Mouse (Mus musculus) cerebellum, adult 11 months (tissue): ENCODE data around the gene Grifin.

Experiments
- DNase-seq: peaks from one replicate; pipeline ENCODE4 v3.0.0; 2022

Gene Grifin

DNA sequence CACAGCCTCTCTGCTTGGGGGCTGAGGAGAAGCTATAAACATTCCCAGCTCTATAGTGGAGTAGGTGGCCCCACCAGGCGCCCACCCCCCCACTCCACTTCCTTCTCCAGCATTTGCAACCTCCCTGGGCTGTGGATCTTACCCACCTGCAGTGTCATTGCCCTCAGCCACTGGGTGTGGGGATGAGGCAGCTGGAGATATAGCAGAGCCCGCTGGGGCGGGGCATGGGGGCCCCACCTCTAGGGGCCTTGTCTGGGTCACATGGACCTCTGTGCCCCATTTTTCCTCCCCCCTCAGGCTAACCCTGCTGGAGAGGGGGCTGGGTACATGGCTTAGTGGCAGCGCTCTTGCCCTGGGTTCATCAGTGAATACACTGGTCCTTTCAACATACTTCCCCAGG lies at the start of gene Grifin:
TSS of gene Grifin (minus strand) at position 176 of the 400 bp plus-strand sequence.
- no peak for DNase-seq

DNA sequence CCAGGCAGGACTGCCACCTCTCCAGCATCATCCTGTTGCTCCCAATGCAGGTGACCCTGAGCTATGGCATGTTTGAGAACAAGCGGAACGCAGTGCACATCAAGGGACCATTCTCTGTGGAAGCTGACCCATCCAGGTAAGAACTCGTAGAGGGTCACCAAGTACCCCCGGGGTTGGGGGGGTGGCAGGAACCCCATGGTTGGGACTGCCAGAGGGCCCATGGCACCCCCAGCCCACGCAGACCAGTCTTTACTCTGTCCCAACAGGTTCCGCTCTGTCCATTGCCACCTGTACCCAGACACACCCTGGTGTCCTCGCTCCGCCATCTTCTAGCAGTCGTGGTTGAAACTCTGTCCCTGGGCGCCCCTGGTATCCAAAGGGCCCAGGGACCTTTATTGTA lies 49.3 kb upstream of the Grifin start:
- DNase-seq, result no peak

DNA sequence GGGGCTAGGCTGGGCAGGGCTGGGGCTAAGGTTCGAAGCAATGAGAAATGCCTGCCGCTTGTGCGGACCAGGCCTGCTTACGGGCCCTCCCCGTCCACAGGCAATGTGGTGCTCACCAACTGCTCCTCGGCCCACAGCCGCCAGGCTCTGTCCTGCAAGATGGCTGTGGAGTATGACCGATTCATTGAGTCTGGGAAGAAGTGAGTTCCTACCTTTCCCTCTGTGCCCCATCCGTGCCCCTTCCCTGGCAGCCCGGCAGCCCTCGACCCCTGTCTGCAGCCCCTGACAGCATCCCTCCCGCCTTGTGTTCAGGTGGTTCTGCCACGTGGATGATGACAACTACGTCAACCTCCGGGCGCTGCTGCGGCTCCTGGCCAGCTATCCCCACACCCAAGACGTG lies 47.3 kb upstream of the Grifin start:
- no peak for DNase-seq

DNA sequence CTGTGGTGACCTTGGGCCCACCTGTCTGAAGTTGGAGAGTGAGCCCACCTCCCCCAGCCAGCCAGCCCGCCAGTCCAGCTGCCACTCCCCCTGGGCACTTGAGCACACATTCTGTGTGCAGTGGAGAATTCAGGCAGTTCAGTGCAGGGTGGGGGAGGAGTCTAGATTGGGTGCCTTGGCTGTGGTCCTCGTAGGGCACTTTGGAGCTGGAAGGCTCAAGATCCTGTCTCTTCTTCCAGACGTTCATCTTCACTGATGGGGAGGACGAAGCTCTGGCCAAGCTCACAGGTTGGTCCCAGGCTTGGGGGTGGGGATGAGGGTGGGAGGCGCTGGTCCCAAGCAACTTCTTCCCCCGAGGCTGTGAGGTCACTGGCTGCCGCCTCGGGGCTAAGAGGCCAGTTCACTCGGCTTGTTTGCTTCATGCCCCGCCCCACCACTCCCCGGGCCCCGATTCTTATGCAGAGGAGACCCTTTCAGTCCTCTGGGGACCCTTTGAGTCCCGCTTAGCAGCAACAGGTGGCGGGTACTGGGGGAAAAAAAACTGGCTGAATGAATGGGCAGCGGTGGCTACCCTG lies 46.8 kb upstream of the Grifin start:
- DNase-seq, result no peak

DNA sequence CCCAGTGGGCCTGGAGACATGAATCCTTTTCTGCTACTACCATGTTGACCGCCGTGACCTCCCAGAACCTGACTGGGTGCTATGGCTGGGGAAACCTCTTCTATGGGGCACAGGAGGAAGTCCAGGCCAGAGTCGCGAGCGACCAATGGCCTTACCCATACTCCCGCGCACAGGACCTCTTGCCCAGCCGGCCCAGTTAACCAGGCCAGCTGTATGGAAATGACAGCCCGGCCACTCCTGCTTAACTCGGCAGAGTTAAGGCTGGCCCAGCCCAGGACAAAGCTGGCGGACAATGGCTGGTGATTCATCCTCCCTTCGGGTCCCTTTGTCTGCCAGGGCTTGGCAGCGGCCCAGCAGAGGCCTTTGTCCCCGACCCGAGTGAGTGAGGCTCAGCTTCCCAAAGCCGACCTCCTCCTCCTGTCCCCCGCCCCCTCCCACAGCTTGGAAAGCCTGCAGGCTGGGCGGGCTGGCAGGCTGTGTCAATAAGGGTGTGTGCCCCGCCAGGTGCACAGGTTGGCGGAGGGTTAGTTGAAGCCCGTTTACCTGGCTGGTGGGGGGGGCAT lies 46.2 kb upstream of the Grifin start:
- peak; percentile 32 for DNase-seq

DNA sequence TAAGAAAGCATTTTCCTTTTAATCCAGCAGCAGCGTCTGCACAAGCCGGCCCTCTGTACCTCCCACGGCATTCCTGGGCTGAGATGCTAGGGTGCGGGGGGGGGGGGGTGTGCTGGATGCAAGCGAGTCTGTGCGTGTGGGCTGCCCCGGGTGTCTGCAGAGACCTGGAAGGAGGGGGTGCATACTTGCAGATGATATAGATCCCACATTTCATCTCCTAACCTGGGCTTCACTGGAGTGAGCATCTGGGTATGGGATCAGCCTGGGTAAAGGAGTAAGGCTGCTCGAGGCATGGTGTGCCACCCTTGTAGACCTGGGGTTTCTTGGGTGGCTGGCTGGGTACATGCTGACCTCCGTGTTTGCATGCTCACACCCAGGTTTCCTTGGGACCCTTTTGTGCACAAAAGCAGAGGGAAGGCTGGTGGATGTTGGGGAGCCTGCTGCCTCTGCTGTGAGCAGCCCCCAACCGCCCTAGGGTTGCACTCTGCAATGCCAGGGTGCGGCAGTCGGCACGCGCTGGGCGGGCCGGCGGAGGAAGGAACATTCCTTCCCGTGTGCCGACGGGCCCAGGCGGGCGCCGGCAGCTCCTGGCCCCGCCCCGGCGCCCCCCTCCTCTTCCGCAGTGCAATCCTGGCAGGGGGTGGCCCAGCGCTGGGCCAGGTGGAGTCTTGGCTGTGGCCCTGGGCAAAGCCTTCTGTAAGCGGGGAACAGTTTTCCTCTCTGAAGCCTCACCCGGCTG lies 45.6 kb upstream of the Grifin start:
- DNase-seq, result no peak

DNA sequence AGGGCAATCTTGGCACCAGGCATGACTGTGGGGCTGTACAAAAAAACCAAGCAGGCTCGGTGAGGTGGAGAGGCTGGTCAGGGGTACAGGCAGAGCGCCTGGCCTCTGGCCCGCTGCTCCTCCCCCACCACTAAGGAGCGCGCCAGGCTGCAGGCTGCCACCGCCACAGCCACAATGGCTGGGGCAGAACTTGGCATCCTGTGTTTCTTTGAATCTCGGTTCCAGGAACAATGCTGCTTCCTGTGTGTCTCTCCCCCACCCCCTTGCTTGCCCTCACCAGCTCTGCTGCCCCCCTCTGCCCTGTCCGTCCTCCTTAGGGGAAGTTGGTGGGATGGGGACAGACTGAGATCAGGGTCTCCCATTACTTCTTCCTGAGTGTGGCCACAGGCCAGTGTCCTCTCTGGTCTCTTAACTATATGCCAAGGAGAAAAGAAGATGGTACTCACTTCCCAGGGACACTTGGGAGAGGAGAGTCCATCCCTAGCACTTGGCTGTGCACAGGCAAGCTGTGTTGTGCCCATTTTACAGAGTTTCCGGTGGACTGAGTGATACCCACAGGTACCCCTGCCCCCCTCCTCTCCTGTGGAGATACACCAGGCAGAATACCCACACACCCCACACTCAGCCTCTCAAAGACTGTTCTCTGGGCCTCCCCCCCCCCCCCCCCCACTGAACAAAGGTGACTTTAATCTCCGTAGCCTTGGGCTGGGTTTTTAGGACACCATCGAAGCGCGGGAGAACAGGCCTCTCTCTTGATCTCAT lies 44.8 kb upstream of the Grifin start:
- no peak for DNase-seq

DNA sequence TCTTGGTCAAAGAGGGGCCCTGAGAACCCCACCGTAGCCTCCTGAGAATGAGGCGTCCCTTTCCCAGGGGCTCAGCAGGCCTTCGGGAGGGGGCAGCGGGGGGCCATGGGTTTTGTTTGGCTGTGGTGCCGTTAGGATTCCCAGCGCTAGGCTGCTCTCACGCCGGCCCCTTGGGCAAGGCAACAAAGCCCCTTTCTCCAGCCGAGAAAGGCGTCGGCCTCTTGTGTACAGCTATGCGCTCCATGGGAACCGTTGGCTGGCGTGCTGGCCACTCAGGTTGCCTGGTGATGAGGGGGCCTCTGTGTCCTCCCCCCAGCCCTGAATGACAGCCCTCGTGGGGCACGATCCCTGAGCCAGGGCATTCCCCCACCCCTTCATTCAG lies 43.8 kb upstream of the Grifin start:
- no peak for DNase-seq

DNA sequence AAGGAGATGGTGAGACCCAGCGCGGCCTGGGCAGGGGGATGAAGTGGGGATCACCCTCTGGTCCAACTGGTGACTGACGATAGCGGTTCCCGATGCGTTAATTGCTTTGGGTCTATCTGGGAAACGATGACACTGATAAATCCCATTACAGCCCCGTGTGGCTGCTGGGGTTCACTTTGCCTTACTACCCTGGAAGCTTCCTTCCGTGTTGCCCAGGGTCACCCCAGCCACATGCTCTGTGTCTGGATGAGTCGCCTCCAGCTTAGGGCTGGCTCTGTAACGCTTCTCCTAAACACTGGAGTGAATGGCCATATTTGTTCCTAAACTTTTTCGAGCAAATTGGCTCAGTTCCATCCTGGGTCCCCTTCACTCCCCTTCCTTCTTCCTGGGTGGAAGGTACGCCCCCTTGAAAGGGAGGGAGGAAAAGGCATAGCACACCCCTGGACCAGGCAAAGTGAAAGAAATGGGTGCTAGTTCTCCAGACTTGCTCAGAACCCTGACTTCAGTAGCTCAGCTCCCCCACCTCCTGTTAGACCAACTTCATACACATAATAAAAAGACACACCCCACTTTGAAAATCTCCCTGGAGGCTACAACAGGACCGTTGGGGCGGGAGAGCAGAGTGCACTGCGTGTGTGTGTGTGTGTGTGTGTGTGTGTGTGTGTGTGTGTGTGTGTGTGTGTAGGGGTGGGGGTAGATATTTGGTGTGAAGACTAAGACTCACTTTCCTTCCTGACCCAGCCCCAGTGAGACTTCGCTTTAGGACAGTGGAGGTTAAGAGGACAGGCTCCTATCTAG lies 43.2 kb upstream of the Grifin start:
- no peak for DNase-seq

DNA sequence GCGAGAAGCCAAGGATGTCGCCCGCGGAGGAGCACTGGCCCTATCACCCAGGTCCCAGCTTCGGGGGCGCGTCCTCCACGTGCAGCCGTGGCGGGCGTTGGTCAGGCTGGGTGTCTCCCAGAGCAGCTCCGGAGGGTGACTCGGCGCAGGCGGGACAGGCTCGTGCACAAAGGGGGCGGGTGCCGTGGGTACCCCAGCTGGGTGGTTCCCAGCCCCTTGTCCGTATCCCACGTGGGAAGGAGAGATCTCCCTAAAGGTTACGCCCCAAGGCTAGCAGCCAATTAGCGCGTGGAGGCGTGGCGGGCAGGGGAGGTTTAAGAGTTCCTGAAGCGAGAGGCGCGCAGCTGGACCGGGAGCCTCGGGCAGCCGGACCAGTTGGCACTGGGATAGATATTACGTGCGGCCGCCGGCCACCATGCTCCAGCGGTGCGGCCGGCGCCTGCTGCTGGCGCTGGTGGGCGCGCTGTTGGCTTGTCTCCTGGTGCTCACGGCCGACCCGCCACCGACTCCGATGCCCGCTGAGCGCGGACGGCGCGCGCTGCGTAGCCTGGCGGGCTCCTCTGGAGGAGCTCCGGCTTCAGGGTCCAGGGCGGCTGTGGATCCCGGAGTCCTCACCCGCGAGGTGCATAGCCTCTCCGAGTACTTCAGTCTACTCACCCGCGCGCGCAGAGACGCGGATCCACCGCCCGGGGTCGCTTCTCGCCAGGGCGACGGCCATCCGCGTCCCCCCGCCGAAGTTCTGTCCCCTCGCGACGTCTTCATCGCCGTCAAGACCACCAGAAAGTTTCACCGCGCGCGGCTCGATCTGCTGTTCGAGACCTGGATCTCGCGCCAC lies 42.3 kb upstream of the Grifin start, which contains the start of gene Lfng:
TSS of gene Lfng (plus strand) at position 320 of the 835 bp plus-strand sequence.
- peak; percentile 26 for DNase-seq

DNA sequence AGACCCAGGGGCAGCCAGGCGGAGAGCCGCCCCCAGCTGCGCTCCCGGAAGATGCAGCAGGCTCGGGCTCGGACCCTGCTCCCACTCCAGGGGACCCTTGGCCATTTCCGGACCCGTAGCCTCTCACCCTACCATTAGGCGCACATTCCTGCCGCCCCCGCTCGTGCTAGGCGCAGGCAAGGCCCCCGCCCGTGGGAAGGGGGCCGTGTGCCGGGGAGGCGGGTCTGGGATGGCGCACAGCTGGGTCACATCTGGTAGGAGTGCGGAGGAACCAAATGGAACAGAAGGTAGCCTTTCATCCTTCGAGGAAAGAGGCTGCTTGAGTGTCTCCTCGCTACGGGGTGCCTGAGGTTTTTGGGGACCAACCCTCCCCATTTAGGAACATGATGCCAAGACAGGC lies 41.5 kb upstream of the Grifin start:
- DNase-seq, result no peak

DNA sequence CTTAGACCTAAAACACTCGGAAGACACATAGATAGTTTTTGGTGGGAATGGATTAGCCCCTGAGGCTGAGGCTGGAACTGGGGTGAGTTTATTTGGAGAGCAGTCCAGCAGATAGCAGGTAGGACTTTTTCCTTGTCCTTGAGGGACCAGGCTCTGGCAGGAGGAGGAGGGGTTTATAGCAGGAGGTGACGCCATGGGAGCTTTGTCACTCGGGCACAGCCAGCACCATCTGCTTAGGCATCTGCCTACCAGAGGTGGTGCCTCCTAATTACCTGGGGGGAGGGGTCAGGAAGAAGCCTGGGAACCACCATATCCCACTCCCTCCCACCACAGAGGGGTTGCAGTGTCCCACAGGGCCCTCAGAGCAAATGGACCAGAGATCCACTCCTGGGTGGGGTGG lies 40.4 kb upstream of the Grifin start:
- DNase-seq, result no peak

DNA sequence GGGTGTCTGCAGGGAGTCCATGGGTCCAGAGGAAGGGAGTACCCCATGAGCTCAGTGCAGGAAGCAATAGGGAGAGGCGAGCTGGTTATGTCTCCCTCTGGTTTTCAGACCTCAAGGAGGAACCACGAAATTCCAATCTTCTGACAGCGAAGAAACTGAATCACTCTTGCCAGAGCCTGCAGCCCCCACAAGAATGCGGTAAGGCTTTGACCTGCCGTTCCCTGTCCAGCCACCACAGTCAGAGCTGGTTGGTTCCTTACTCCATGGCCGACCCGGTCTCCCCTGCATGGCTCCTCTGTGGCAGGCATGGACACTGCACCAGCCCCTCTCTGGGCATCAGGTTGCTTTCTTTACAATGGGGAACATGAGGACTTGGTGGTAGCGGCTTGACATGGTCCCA lies 39.5 kb upstream of the Grifin start:
- no peak for DNase-seq

DNA sequence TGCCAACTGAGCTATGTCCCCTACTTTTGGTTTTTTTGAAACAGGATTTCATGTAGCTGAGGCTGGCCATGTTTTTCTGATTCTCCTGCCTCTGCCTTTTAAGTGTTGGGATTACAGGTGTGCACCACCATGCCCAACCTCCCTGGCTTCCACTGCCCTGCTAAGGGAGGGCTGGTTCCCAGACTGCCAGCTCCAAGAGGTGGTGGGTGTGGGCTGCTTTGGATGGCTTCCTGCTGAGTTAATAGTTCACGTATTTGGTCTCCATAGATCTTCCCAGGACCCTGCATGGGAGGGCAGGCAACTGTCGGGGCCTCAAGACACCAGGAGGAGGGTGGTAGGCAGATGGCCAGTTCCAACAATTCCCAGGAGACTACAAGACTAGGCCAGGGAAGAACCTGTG lies 37.7 kb upstream of the Grifin start:
- DNase-seq, result no peak

DNA sequence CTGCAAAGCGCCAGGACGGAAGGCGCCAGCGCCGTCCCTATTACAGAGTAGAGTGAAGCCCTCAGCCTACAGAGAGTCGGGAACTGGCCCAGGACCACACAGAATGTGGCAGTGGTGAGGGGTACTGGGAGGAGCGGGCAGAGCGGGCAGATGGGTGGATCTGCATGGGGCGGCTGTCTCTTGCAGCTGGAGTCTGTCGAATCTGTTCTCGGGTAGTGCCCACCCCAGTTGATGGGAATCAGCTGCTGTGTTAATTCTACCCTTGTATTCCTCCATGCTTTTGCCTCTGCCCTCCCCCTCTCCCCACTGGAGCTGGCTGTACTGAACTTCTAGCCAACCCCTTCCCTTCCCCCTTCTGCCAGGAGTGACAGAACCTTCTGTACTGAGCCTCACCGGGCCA lies 36.8 kb upstream of the Grifin start:
- DNase-seq, result no peak

DNA sequence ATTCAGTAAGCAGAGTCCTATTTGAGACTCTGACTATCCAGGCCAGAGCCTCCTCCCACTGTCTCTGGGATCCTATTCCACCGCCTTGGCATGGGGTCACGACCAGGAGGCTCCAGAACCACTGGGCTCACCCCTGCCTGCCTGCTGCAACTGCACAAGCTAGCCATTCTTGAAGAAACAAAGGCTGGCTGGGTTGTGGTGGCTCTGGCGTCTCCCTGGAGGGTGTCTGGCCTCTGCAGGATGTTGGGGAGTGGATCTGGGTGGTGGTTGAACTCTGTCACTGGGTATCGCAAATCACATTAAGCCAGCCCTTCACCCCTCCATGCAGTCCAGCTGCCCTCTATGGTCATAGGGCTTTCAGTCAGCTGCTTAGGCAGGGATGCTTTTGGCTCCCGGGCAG lies 35.1 kb upstream of the Grifin start:
- no peak for DNase-seq

DNA sequence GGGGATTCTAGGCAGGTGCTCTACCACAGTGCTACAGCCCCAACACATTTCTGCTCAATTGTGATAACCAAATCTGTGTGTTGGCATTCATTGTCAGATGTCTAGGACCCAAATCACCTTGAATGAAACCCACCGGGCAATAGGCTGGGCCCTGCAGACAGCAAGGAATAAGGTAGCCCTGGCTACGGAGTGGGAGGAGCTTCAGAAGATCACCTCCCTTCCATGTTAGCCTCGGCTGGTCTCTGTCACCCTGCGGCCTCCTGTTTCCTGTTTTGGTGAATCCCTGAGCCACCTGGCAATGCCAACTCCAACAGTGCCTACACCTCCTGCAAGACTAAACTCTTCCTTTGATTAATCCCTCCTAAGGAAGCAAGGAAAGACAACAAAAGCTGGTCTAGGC lies 32.9 kb upstream of the Grifin start:
- no peak for DNase-seq

DNA sequence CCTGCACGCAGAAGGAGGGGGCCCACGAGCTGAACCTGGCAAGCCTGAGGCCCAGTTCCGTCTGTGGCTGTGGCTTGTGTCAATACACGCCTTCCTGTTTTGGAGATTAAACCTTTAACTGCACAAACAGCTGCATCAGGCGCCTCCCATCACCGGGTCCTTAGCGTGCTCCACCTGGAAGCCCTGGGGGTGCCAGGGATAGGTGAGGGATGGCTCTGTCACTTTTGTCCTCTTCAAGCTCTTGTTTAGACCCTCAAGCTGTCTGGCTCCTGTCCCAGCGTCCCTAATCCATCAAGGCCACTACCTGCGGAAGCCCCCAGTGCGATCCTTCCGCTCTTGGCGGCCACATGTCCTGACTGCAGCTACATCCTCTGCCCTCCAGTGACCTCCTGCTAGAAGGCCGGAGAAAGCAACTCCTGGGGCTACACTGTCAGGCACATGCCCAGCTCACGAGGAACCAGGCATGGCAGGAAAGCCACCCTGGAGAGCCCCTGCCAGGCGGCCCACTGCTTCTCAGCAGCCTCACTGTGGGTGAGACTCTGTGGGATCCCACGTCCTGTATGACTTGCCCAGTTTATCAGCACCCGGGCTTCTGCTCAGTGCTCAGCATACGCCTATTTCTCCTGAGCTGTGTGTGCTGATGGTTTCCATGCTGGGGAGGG lies 32.2 kb upstream of the Grifin start:
- no peak for DNase-seq

DNA sequence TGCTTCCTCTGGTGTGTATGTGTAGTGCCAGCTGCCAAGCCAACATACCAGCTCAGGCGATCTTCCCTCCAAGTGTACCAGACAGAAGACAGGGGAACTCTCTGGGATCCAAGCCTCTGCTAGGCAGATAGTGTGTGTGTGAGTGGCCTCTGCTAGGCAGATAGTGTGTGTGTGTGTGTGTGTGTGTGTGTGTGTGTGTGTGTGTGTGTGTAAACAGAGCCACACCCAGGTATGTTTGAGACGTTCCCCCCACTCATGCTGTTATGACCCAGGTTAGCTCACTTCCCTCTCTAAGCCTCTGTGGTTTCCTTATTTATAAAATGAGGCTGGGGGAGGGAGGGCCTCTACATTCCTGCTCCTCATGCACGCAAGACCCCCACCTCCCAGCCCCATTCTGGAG lies 31.6 kb upstream of the Grifin start:
- no peak for DNase-seq

DNA sequence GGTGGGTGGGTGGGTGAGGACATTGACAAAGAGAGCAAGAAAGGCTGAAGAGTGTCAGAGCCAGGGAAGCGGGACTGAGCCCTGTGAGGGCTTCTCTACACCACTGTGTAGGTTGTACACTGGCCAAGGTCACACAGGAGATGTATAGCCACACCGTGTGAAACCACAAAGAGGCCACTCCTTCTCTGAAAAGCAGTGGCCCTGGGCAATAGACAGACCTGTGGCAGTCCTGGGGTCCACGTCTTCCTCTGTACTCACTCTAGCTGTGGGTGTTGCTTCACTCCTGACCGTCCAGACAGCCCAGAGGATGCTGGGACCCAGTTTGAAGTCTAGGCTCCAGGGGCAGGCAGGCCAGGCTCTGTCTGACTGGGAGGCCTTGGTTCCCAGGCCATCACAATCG lies 30.0 kb upstream of the Grifin start:
- no peak for DNase-seq

DNA sequence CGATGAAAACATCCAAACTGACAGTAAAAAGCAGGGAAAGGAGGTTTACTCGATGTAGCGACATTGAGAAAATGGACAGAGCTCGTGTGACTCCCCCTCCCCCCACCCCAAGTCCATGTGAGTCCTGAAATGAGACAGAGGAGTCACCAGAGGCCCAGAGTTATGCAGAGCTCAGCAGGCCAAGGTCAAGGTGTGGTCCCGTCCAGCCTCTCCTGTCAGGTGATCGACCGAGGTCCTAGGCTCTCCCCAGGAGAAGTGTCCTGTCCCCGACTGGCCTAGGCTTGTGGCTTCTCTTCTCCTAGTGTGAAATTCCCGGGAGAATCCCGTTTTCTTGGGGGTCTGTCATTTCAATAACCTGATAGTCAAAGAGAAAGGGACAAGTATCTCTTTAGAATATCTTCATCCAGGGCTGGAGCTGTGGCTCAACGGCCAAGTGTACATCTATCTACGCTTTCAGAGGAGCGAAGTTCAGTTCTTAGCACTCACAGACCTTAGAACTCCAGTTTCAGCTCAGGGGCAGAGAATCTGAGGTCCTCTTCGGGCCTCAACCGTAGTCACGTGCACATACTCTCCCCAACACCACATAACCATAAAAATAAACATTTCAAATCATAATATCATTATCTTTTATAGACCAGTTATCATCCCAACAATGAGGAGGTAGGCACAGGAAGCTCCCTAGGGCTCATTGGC lies 24.4 kb upstream of the Grifin start:
- no peak for DNase-seq
